Mouse (Mus musculus): Measurements from ENCODE around the gene Cfap70. TPM values are rescaled to one million over a fixed set of nuclear protein-coding genes. Genes with fewer than 3 reads are reported as not detected.
A peak's percentile ranks its signal among the peaks of the same experiment; 100 is the strongest.

The Cfap70 gene
- polyA plus RNA-seq, 1 experiment from 2014 or later = 0.17 TPM

DNA sequence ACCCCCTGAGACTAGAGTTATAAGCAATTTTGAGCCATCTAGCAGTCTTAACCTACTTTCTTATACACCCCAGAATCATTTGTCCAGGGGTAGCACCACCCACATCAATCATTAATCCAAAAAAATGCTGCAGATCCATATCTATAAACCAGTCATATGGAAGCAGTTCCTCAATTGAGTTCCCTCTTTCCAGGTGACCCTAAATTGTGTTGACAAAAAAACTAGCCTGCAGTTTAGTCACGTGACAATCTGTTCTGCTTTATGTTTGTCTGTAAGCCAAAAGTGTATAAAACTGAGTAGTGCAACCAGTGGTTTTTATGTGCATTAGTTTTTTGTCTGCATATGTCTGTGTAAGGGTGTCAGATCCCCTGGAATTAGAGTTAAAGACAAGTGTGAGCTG, 80.2 kb downstream of the Cfap70 start:
- H3K4me3 ChIP-seq (replicated peaks; ENCODE audit: low read length) = no peak overlapping the region
- 88% methylated on average over 1 of the region's 1 CpGs for WGBS
- H3K9me3 ChIP-seq (replicated peaks; ENCODE audit: control insufficient read depth, low read length) = no peaks in the 10 kb centered on the region
- ATAC-seq (ENCODE audit: insufficient read depth, low FRiP score) = no peak
- H3K36me3 ChIP-seq (ENCODE audit: control insufficient read depth, insufficient read depth, low read length) = peaks cover 7% of the 10 kb centered on the region; the same call in 1 of the 2 replicates
- H3K27ac ChIP-seq (ENCODE audit: low read length) = no peak overlapping the region
- no peaks in the 10 kb centered on the region for H3K27me3 ChIP-seq (ENCODE audit: control insufficient read depth, insufficient read depth, low read length)
- H3K4me2 ChIP-seq (ENCODE audit: low read depth, low read length) = no peak overlapping the region
- no peaks in the 10 kb centered on the region for H3K4me1 ChIP-seq (ENCODE audit: control insufficient read depth, insufficient read depth, low read length)
- no peak overlapping the region for H3K9ac ChIP-seq (ENCODE audit: low read length)

DNA sequence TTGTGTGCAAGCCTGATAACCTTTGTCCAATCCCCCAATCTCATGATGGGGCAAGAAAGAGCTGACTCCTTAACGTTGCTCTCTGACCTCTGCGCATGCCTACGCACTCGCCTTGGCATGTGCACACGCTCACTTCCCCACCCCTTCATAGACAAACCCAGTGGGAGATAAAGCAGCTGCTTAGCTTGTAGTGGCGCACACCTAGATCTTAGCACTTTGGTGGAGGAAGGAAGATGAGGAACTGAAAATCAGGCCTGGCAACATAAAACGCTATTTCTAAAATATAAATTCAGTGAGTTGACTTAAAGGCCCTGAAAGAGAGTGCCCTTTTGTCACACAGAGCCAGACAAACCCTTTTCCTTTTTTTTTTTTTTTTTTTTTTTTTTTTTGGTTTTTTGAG, 81.2 kb downstream of the Cfap70 start:
- Histone ChIP-seq H3K27me3 (ENCODE audit: control insufficient read depth, insufficient read depth, low read length) (no peaks in the 10 kb centered on the region), H3K36me3 (ENCODE audit: control insufficient read depth, insufficient read depth, low read length) (peaks cover 7% of the 10 kb centered on the region; the same call in 1 of the 2 replicates), H3K4me1 (ENCODE audit: control insufficient read depth, insufficient read depth, low read length) (no peaks in the 10 kb centered on the region), H3K9me3 (replicated peaks; ENCODE audit: control insufficient read depth, low read length) (no peaks in the 10 kb centered on the region), H3K9ac (ENCODE audit: low read length) (no peak overlapping the region), H3K27ac (ENCODE audit: low read length) (no peak overlapping the region), H3K4me3 (replicated peaks; ENCODE audit: low read length) (no peak overlapping the region), H3K4me2 (ENCODE audit: low read depth, low read length) (no peak overlapping the region)
- no peak for ATAC-seq (ENCODE audit: insufficient read depth, low FRiP score)
- WGBS = 76% methylated on average over 7 of the region's 7 CpGs

DNA sequence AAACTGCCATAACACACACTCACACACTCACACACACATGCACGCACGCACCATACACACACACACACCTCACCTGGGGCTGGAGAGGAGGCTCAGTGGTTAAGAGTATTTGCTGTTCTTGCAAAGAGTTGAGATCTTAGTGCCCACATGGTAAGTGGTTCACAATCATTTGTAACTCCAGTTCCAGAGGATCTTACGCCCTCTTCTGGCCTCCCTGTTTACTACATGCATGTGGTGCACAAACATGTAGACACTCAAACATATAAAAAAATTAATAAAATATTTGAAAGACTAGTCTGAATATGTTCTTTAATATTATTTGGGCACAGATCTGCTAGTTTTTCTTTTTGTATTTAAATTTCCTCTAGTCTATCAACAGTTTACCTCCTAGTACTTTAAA, 83.8 kb downstream of the Cfap70 start:
- Histone ChIP-seq H3K4me3 (replicated peaks; ENCODE audit: low read length) (no peak overlapping the region), H3K27ac (ENCODE audit: low read length) (no peak overlapping the region), H3K4me2 (ENCODE audit: low read depth, low read length) (no peak overlapping the region), H3K9ac (ENCODE audit: low read length) (no peak overlapping the region), H3K9me3 (replicated peaks; ENCODE audit: control insufficient read depth, low read length) (no peaks in the 10 kb centered on the region), H3K27me3 (ENCODE audit: control insufficient read depth, insufficient read depth, low read length) (no peaks in the 10 kb centered on the region), H3K4me1 (ENCODE audit: control insufficient read depth, insufficient read depth, low read length) (no peaks in the 10 kb centered on the region), H3K36me3 (ENCODE audit: control insufficient read depth, insufficient read depth, low read length) (peaks cover 12% of the 10 kb centered on the region; the same call in 1 of the 2 replicates)
- no peak for ATAC-seq (ENCODE audit: insufficient read depth, low FRiP score)
- 97% methylated on average over 3 of the region's 3 CpGs for WGBS

DNA sequence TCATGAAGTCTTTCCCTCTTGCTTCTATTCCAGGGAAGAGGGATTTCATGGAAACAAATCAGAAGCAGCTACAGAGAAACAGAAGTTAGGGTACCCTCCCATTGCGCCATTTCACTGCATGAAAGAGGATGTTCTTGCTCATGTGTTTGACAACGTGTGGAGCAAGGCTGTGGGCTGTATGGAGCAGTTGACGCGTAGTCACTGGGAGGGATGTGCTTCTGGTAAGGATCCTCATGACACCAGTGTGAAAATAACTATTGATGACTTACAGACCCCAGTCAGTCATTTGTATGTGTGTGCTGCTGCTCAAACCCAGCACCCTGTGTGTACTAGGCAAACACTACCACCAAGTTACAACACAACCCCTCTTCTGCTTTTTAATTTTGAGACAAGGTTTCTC, 88.8 kb downstream of the Cfap70 start:
- no peak overlapping the region for H3K4me2 ChIP-seq (ENCODE audit: low read depth, low read length)
- no peaks in the 10 kb centered on the region for H3K9me3 ChIP-seq (replicated peaks; ENCODE audit: control insufficient read depth, low read length)
- no peak overlapping the region for H3K4me3 ChIP-seq (replicated peaks; ENCODE audit: low read length)
- no peaks in the 10 kb centered on the region for H3K4me1 ChIP-seq (ENCODE audit: control insufficient read depth, insufficient read depth, low read length)
- peaks cover 22% of the 10 kb centered on the region; the same call in 1 of the 2 replicates for H3K36me3 ChIP-seq (ENCODE audit: control insufficient read depth, insufficient read depth, low read length)
- H3K27ac ChIP-seq (ENCODE audit: low read length) = no peak overlapping the region
- no peak overlapping the region for H3K9ac ChIP-seq (ENCODE audit: low read length)
- H3K27me3 ChIP-seq (ENCODE audit: control insufficient read depth, insufficient read depth, low read length) = no peaks in the 10 kb centered on the region
- no peak for ATAC-seq (ENCODE audit: insufficient read depth, low FRiP score)
- WGBS = 88% methylated on average over 4 of the region's 4 CpGs

DNA sequence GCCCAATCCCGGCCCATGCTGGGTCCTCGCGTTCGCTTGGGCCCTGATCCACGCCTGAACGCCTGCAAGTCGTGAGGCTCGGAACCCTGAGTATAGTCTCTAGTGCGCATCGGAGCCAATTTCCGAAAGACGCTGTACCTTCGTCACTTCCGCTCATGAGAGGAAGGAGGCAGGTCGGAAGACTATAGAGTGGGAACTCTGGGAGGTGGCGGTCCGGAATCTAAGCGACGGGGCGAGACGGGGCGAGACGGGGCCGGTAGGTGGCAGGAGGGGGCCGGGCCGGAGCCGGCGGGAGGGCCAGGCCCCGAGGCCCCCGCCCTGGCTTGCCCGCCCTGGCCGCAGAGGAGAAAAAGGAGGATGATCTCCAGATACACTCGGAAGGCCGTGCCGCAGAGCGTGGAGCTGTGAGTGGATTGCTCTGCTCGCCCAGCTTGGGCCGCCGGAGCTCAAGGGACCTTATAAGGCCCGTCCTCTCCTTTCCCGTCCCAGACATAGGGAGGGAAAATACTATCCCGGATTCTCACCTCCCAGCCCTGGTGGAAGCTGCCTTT, 104.0 kb downstream of the Cfap70 start, which contains the start of the genes Ecd and Fam149b:
Gene Ecd (minus strand): TSS at position 131 of the 551 bp plus-strand sequence.
Gene Fam149b (plus strand): TSS at position 172 of the 551 bp plus-strand sequence.
- Histone ChIP-seq H3K36me3 (ENCODE audit: control insufficient read depth, insufficient read depth, low read length) (no peaks in the 10 kb centered on the region), H3K27ac (ENCODE audit: low read length) (peak within 1 kb of the TSS; percentile 94), H3K9me3 (replicated peaks; ENCODE audit: control insufficient read depth, low read length) (no peaks in the 10 kb centered on the region), H3K4me1 (ENCODE audit: control insufficient read depth, insufficient read depth, low read length) (peaks cover 17% of the 10 kb centered on the region), H3K4me3 (replicated peaks; ENCODE audit: low read length) (peak within 1 kb of the TSS; percentile 67), H3K27me3 (ENCODE audit: control insufficient read depth, insufficient read depth, low read length) (no peaks in the 10 kb centered on the region), H3K4me2 (ENCODE audit: low read depth, low read length) (peak within 1 kb of the TSS; percentile 91), H3K9ac (ENCODE audit: low read length) (peak within 1 kb of the TSS; percentile 97)
- peak; percentile 97 for ATAC-seq (ENCODE audit: insufficient read depth, low FRiP score)
- under 1% methylated on average over 42 of the region's 42 CpGs for WGBS

DNA sequence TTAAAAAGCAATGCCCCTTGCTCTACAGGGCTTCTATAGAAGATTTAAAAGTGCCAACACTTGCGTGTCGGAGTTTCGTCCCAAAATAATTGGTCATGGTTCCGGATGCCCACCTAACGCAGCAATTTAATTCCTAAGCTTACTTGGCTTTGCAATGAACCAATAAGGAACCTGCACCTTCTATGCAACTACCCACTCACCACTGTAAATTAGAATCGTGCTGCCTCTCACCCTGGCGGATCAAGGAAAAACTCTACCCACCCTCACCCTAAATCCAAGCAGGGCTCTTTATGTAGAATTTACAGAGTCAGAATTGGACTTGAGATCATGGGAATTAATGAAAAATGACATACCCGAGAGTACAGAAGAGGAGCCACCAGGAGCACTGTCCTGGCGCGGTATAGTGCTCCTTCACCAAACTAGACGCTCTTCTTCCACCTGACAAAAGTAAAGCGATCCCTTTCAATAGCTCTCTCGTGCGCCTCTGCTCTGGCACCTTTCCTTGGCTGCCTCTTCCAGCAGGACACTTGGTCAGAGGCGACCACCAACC, 104.5 kb downstream of the Cfap70 start:
- Histone ChIP-seq H3K27ac (ENCODE audit: low read length) (peak overlapping the region; percentile 86), H3K4me1 (ENCODE audit: control insufficient read depth, insufficient read depth, low read length) (peaks cover 17% of the 10 kb centered on the region), H3K4me2 (ENCODE audit: low read depth, low read length) (peak overlapping the region; percentile 79), H3K27me3 (ENCODE audit: control insufficient read depth, insufficient read depth, low read length) (no peaks in the 10 kb centered on the region), H3K36me3 (ENCODE audit: control insufficient read depth, insufficient read depth, low read length) (no peaks in the 10 kb centered on the region), H3K4me3 (replicated peaks; ENCODE audit: low read length) (peak overlapping the region; percentile 67), H3K9ac (ENCODE audit: low read length) (peak overlapping the region; percentile 97), H3K9me3 (replicated peaks; ENCODE audit: control insufficient read depth, low read length) (no peaks in the 10 kb centered on the region)
- peak; percentile 50; the same call in 1 of the 2 replicates for ATAC-seq (ENCODE audit: insufficient read depth, low FRiP score)
- WGBS = 4% methylated on average over 15 of the region's 15 CpGs

DNA sequence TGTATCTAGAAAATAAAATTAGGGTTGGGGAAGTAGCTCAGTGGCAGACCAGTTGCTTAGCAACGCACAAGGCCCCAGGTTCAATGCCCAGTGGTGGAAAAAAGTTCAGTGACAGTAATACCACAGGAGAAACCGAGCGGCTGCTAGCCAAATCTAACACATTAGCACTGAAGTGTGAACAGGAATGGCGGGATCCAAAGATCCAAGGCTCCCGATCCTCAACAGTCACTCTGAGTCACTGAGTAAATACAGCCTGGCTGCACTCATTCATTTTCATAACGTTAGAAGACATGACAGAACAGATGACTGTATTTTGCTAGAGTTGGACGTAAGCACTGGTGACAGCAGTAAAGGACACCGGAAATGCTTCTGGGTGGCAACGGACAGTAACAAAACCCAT, 106.1 kb downstream of the Cfap70 start:
- Histone ChIP-seq H3K9me3 (replicated peaks; ENCODE audit: control insufficient read depth, low read length) (no peaks in the 10 kb centered on the region), H3K27me3 (ENCODE audit: control insufficient read depth, insufficient read depth, low read length) (no peaks in the 10 kb centered on the region), H3K4me1 (ENCODE audit: control insufficient read depth, insufficient read depth, low read length) (peaks cover 17% of the 10 kb centered on the region), H3K27ac (ENCODE audit: low read length) (no peak overlapping the region), H3K36me3 (ENCODE audit: control insufficient read depth, insufficient read depth, low read length) (no peaks in the 10 kb centered on the region), H3K9ac (ENCODE audit: low read length) (no peak overlapping the region), H3K4me2 (ENCODE audit: low read depth, low read length) (0 out of 2 replicates have a peak overlapping the region, but pooled peaks have one; percentile 79), H3K4me3 (replicated peaks; ENCODE audit: low read length) (no peak overlapping the region)
- WGBS = 77% methylated on average over 9 of the region's 9 CpGs
- no peak for ATAC-seq (ENCODE audit: insufficient read depth, low FRiP score)

Other genes starting within 250 kb of the Cfap70 start
- 8.0 and 9.8 TPM in 2 replicates for gene Kcnk16, start 183.0 kb downstream of the Cfap70 start, polyA plus RNA-seq (2015; fragmentation: Nextera tagmentation; extraction: Ambion mirVana)
- 13.9 and 14.9 TPM in 2 replicates for gene Nudt13, start 157.5 kb downstream of the Cfap70 start, polyA plus RNA-seq (2015; fragmentation: Nextera tagmentation; extraction: Ambion mirVana)
- gene Ecd, start 104.1 kb downstream of the Cfap70 start, polyA plus RNA-seq (2015; fragmentation: Nextera tagmentation; extraction: Ambion mirVana) = 44.1 and 46.2 TPM in 2 replicates
- 28.5 and 29.5 TPM in 2 replicates for gene Fam149b, start 104.1 kb downstream of the Cfap70 start, polyA plus RNA-seq (2015; fragmentation: Nextera tagmentation; extraction: Ambion mirVana)
- gene Dnajc9, start 63.3 kb downstream of the Cfap70 start, polyA plus RNA-seq (2015; fragmentation: Nextera tagmentation; extraction: Ambion mirVana) = 118 and 119 TPM in 2 replicates
- 80.0 and 85.7 TPM in 2 replicates for gene Mrps16, start 58.6 kb downstream of the Cfap70 start, polyA plus RNA-seq (2015; fragmentation: Nextera tagmentation; extraction: Ambion mirVana)
- gene Anxa7, start 27.9 kb upstream of the Cfap70 start, polyA plus RNA-seq (2015; fragmentation: Nextera tagmentation; extraction: Ambion mirVana) = 76.4 and 86.2 TPM in 2 replicates
- gene Mss51, start 44.7 kb upstream of the Cfap70 start, polyA plus RNA-seq (2015; fragmentation: Nextera tagmentation; extraction: Ambion mirVana) = 0.52 and 0.56 TPM in 2 replicates
- gene Ppp3cb, start 94.3 kb upstream of the Cfap70 start, polyA plus RNA-seq (2015; fragmentation: Nextera tagmentation; extraction: Ambion mirVana) = 22.5 and 27.5 TPM in 2 replicates
- gene Usp54, start 188.8 kb upstream of the Cfap70 start, polyA plus RNA-seq (2015; fragmentation: Nextera tagmentation; extraction: Ambion mirVana) = 6.4 and 7.4 TPM in 2 replicates
- gene Myoz1, start 204.3 kb upstream of the Cfap70 start, polyA plus RNA-seq (2015; fragmentation: Nextera tagmentation; extraction: Ambion mirVana) = 1.4 and 29.8 TPM in 2 replicates
- gene Synpo2l, start 216.1 kb upstream of the Cfap70 start, polyA plus RNA-seq (2015; fragmentation: Nextera tagmentation; extraction: Ambion mirVana) = 0.36 and 5.1 TPM in 2 replicates
- 90.5 and 110 TPM in 2 replicates for gene Sec24c, start 222.1 kb upstream of the Cfap70 start, polyA plus RNA-seq (2015; fragmentation: Nextera tagmentation; extraction: Ambion mirVana)
- 18.3 and 19.3 TPM in 2 replicates for gene Fut11, start 242.7 kb upstream of the Cfap70 start, polyA plus RNA-seq (2015; fragmentation: Nextera tagmentation; extraction: Ambion mirVana)